Mouse (Mus musculus): ENCODE measurements around the gene Tmem266. TPM values are rescaled to one million over a fixed set of nuclear protein-coding genes. Genes with fewer than 3 reads are reported as not detected.

The Tmem266 gene
- polyA plus RNA-seq, 1 experiment: 1.1 TPM

DNA sequence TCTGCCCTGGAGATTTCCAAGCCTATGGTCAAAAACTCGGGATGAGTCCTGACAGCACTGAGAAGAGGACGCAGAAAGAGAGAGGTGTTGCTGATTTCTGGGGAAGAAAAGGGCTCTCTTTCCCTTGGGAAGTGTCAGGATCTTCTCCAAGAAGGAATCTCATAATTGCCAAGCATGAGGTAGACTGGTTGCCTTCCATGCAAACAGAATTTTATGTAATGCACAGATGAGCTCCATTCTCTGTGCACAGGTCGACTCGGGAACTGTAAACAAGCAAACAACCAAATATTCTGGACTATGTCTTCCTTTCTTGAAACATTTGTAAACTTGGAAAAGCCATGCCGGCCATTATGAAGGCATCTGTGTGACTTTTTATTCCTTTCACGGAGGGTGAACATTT, 2.7 kb downstream of the Tmem266 start:
- DNase-seq (ENCODE audit: low read depth): no peak

DNA sequence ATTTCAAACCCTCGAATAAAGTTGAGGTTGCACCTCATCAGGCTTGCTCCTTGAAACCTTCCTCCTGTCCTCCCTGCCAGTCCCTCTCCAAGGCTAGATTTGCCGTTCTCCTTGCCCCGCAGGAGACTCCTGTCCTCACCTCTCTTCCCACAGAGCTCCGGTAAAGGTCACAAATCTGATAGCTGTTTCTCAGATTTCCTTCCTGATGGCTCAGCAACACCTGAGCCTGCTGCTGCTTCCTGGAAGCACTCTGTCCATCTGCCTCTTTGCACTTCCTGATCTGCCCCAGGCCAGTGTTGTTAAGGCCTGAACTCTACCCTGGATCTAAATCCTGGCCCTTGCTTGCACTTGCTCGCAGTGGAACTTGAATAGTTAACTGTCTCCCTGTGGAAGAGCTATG, 5.8 kb downstream of the Tmem266 start:
- no peak for DNase-seq (ENCODE audit: low read depth)

DNA sequence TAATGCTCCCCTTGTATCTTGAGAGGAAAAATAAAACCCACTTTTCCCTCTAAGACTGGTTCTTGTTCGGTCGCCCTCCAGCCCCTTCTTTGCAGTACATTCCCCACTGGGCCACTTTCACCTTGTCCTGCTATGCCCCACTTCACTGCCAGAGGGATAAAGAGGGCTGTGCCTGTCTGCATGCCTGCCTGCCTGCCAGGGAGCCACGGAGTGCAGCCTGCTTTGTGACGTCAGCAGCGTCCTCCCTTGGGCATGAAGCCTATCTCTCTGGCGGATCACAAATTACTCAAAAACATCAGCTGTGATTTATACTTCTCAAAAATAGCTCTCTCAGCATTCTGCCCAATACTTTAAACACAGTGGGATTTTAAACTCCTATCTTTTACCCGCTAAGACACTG, 6.2 kb downstream of the Tmem266 start:
- no peak for DNase-seq (ENCODE audit: low read depth)

DNA sequence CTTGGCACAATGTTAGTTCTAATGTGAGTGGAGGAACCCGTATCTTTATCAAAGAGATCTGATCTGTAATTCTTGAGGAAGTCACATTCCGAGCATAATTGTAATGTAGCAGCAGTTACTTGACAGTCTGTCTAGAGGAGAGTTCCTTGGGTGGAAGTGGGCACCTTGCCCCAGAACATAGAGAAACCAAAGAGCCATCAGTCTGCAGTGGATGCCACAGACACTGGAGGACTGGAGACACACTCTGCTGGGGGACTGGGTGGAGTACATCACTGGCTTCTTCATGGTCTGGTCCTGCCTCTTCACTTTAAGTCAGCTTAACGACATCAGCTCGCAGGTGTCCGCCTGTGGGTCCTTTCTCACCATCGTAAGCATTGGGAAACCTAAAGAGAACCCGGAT, 17.5 kb downstream of the Tmem266 start:
- no peak for DNase-seq (ENCODE audit: low read depth)

DNA sequence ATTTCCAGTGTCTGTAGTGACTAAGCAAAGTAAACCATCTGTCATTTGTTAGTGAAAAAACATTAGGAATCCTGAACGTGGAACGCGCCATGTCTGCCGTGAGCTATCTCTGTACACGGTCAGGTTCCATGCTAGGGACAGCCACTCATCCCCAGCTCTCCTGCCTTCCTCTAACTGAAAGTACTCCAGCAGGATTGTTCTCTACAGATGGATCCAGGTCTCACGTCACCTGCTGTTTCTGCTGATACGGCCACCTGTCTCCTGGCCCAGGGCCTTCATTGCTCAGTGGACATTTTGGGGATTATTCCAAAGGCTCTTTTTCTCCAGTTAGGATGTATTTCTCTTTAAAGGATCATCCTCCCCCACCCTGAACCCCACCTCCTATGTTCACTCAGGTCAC, 18.6 kb downstream of the Tmem266 start:
- DNase-seq (ENCODE audit: low read depth): no peak

DNA sequence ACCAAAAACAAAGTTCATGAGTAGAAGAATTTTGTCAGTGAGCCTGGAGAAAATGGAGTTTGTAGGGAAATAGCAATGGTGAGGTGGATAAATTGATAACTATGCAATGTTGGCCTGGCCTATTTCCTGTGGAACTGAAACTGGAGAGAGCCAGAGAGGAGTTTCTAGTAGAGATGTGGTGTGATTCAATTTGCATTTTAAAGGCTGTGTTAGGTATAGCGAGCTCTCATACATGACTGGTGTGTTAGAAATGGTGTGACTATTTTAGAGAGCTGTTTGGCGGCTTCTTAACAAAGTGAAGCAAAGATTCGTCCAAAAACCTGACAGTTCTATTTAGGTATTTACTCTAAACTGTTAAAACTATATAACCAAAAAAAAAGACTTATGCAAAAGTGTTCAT, 22.0 kb downstream of the Tmem266 start:
- DNase-seq (ENCODE audit: low read depth): no peak

DNA sequence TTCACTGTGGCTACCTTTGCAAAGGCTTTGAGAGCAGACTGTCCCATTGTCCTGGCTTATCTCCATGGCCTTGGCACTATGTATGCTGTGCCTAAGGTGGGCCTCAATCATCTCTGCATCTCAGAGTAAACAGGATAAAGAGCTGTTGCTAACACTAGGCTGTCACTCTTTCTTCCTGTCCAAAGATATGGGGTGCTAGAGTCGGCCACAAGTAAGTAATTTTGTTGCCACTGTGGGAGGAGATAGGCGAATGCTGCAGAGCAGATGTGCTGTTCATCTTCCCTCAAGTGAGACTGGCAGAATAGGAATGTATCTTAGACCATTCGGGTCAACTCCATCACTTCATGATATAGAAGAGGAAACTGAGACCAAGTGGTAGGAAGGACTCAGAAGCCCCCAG, 28.0 kb downstream of the Tmem266 start:
- DNase-seq (ENCODE audit: low read depth): no peak

DNA sequence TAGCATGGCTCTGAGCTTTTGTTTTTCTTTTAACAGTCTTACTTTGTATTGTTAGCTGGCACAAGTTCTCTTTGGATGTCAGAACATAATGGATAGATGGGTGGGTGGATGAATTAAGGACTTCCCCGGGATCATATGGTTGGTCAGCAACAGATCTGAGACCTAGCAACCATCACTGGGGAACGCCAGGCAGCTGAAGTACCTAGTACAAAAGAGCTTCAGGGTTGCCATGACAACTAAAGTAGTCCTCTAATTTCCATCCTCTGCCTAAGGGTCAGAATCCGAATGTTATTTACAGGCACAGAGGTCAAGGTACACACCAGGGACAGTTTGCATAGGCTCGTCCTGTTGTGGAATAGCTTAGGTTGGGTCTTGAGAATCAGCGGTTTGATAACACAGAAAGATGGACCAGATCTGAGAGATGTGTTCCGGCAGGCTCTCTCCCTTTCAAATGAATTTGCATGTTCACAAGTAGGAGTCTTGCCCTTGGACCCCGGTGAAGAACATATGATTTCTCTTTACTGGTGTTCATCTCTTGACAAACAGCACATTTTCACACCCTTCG, 28.6 kb downstream of the Tmem266 start:
- DNase-seq (ENCODE audit: low read depth): no peak

DNA sequence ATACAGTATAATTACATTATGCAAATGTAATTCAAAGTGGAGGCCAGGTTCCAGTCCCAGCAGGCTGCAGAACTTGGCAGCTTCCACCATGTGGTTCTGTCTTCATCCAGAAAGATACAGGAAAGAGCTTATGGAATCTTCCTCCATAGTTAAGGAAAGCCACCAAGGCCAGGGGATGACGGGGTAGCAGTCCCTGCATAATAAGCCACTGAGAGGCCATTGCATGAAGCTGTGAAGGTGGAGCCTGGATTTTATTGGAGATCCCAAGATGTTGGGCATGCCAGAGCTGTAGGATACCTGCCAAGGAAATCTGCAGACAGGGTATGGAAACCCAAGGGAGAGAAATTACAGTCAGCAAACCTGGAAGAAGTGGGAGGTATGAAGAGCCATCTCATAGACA, 30.5 kb downstream of the Tmem266 start:
- no peak for DNase-seq (ENCODE audit: low read depth)

DNA sequence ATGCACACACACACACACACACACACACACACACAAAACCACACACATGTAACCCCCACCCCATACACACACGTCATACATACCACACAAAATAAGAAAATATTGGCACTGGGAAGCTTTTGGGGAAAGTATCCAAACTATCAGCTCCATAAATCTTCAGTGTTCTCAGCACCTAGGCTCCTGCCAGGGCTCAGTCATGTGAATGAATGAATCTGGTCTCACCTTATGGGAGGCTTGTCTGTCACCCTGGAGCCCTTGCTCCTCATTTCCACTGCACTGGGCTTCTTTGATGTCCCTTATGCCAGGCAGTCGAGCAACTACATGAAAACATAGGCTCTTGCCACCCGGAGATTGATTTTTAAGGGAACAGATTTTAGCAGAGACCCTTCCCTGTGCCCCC, 33.7 kb downstream of the Tmem266 start:
- DNase-seq (ENCODE audit: low read depth): no peak

DNA sequence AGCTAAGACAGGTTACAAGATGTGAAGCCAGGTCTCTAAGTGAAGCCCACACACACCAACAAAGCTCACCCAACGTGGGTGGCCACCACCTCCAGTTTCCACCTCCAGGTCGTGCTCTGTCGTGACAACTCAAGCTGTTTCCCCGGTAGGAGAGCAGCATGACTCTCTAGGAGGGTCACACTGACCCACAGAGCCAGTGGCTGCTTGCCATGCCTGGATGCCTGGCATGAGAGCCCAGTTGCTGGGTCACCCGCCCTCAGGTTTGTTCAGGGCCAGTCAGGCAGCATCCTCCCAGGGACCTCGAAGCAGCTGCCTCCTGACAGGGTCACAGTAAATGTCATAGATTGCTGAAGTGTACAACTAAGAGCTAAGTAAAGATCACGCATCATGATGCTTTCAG, 34.1 kb downstream of the Tmem266 start:
- no peak for DNase-seq (ENCODE audit: low read depth)

DNA sequence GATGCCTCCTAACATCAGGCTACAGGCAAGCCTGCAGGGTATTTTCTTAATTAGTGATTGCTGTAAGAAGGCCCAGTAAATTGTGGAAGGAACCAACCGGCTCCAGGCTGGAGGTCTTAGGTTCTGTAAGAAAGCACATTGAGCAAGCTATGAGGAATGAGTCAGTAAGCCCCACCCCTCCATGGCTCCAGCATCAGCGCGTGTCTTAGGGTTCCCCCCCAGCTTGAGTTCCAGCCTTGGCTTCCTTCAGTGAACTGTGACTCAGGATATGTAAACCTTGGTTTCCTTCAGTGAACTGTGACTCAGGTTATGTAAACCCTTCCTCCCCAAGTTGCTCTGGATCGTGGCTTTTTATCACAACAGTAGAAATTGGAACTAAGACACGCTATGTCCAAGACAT, 35.3 kb downstream of the Tmem266 start:
- no peak for DNase-seq (ENCODE audit: low read depth)

DNA sequence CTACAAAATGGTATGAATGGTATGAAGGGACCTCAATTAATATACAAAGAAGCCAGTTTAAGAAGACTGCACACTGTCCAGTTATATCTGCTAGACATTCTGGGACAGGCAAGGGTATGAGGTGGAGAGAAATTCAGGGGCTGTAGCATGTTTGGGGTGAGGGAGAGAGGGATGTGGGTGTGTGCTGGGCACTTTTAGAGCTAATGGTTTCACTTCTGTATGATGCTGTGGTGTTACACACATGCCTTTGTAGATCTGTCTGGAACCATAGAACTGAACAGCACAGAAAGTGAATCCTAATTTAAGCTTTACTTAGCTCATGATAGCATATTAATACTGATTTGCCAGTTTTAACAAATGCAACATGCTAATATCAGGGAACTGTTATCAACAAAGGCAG, 37.0 kb downstream of the Tmem266 start:
- no peak for DNase-seq (ENCODE audit: low read depth)

DNA sequence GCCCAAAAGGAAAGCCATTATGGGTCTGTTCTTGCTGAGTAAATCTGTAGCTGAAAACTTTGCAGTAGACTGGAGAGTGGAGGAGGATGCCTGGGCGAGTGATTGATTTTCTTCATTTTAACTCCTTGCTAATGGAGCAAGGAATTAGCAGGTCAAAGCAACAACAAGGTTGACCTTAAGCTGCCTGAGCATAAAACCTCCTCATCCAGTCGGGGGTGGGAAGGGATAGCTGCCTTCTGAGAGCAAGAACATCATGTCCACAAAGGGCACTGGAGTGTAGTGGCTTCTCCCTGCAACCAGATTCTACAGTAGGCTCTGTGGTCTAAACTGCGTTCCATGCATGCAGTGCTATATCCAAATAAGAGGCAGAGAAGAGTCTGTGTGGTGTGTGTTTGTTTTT, 41.3 kb downstream of the Tmem266 start:
- no peak for DNase-seq (ENCODE audit: low read depth)

DNA sequence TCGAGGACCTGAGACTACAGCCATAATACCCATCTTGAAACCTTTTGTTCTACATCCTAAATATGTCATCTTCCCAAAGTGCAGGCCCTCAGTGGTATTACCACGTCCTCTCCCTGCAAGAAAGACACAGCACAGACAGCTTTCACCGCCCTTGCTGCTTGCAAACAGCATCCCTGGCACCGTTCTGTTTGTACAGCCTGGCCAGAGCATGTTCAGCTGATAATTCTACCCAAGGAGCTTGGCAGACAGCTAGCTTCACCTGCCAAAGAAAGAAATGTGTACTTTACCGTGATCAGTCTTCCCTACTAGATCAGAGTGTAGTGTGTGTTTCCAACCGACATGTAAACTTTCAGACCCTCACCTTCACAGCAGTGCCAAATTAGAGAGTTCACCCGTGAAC, 45.2 kb downstream of the Tmem266 start:
- no peak for DNase-seq (ENCODE audit: low read depth)

DNA sequence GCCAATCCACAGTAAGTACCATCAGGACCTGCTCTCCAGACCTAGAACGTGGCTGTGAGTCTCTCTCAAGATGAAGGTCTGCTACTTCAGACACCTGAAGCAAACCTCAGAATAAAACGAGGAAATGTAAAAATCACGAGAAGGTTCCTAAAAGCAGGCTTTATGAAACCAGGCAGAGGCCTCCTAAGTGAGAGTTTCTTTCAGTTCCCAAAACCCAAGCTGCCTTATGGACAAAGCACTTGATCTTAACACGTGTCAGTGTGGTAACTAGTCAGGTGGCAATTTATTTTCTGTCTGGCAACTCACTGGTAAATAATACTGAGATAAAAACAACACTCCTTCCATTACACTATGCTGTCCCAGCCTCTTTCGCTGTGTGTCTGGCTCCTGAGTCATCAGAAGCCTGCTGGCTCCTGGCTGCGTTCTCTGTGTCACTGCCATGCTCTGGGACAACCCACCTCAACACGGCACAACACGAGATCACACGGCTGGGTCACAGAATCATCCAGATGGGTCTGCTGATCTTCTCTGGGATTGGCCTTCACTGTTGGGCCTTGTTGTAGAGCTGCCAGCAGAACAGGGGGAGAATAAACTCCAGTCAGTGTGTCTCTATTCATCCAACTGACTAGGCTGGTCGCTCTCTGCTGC, 51.0 kb downstream of the Tmem266 start:
- no peak for DNase-seq (ENCODE audit: low read depth)

DNA sequence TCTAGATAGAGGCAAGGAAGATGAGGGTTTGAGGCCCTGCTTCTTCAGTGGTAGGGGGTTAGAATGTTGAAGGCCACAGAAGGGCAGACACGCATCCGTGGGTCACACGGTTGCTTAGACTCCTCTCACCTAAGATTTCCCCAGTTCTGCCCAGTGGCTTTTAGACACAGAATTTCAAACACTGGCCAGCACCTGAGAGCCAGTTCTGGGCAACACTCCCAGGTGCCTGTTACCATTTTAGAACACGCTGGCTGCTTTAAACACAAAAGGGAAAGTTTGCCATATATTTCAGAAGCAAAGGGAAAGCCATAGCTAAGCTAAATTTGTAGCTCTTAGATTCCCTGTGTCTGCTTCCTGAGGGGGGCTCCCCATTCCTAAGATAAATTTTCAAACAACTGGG, 54.7 kb downstream of the Tmem266 start:
- no peak for DNase-seq (ENCODE audit: low read depth)

DNA sequence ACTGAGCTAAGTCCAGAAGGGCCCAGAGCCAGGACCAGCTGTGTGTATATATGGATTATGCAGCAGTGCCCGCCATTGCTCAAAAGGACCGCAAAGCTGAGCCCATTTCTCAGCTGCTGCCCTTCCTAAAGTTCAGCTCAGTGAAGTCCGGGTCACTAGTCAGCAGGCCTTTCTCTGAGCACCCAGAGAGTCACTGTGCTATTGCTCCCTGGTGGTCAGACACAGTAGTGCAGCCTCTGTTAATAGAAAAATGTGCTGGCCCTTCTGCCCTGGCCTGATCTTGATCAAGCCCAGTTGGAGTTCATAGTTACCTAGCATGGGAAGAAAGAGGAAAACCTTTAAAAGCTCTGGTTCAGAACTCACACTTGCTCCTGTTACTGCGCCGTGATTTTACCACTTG, 55.7 kb downstream of the Tmem266 start:
- no peak for DNase-seq (ENCODE audit: low read depth)

DNA sequence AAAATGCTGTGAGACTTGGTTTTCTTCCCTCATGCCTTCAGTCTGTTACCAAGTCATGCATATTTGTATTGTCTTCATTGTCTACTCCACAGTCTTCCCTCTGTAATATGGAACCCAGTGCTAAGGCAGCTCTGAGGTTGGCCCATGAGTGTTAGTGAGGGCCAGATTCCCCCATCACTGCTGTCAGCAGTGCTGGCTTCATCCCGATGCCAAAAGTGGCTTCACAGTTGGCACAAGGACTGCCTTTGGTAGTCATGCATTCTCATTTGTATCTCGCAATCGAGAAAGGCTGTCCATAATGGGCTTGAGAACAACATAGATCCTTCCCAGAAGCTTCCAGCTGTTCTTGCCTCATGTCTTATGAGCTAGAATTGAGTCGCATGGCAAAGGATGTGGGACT, 59.4 kb downstream of the Tmem266 start:
- DNase-seq (ENCODE audit: low read depth): no peak

DNA sequence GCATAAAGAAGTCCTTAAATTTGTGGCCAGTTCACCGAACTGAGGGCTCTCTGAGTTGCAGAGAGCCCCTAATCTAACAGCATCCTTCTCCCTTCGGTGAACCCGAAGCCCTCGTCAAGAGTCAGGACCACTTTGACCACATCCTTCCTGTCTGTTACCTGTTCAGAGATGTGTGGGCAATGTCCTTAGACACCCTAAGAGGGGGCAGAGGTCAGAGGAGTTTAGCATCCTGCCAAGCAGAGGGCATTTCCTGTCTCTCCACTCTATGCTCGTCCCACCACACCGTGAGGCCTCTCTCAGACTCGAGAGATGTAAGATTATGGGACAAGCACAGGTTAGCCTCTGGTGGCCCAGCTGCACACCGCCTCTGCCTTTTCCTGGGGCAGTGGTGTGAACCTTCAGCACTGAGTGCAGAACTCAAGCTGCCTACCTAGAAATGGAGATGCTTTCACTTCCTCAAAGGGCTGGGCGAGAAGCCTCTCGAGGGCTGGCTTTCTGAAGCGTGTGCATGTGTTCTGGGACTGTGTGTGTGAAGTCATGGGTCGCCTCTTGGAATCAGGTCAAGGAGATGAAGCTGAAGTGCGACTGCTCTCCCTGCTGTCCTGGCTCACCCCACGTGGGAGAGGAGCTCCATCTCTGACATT, 61.3 kb downstream of the Tmem266 start:
- DNase-seq (ENCODE audit: low read depth): no peak

DNA sequence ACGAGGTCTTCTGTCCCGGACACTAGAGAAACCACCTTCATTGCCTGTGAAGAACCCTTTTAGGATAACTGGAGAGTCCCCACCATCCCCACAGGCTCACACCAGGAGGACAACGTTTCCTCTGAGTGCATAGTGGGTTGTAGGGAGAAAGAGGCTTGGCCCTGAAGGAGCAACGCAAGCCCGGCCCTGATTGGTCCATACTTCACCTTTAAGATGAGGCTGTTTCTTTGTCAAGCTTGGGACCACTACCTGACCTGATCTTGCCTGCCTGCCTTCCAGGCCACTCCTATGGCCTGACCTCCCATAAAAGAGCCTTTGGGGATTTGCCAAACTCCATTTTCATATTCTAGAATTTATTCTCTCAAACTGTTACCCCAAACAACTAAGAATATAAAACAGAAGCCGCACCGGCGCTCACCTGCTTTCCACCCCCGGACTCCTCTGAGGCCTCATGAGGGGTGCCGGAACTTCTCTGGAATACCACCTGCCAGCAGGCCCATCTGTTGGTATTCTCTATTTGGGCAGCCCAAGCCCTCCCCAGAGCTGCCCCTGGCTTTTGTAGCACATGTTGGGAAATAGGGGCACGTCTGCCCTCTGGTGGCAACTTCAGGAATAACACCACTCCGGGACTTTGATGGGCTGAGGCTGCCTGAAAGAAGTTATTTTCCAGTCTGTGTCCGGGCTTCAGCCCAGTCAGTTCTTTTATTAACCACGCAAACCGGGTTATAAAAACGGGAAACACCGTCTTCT, 65.4 kb downstream of the Tmem266 start:
- no peak for DNase-seq (ENCODE audit: low read depth)

DNA sequence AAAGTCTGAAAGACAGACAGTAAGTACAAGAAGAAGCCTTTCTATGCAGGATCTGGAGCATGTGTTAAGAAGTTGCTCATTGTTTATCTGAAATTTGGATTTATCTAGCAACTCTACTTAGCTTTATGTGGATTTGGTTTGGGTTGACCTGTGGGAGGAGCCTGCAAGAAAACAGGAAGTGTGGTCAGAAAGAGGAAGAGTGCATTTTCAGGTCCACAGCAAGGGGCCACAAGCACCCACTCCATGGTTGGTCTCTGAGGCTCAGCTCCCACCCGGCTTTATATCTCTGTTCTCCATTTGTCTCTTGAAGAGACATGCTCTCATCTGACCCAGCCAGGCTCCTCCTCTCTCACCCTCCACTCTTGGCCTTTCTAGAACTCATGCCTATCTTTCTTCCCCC, 68.9 kb downstream of the Tmem266 start:
- DNase-seq (ENCODE audit: low read depth): no peak

DNA sequence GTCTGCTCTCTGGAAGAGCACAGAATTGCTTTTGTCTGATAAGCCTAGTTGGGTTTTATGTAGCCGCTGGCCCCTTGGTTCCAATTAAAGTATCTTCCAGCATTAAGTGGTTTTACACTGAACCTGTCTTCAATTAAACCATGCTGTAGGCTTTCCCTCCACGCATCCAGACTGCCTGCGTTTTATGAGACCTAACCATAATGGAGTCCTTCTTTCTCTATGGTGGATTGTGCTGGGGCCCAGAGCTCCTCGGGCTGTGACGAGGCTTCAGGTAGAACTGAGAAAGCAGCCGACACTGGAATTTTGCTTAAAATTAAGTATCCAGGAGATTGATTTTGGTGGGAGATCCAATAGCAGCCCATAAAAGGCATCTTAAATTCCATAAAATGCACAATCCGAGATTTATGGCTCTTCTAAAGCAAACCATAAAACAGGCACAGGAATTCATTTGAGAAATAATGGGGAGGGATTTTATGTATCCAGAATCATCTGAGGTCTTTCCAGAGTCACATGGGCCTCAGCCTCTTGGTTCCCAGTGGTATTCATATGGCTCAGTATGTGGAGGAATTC, 72.4 kb downstream of the Tmem266 start:
- no peak for DNase-seq (ENCODE audit: low read depth)

Data from gonadal fat pad, adult 2 months (tissue).